Mouse (Mus musculus) liver, embryonic 16.5 days (tissue): ENCODE data around the gene Lat2. TPM values are rescaled to one million over a fixed set of nuclear protein-coding genes. Genes with fewer than 3 reads are reported as not detected.

Experiments
- ATAC-seq: fragments of 200-750 bp; cut with Nextera tagmentation; 2 replicates; pipeline ENCODE4 v1.8.0; 2017; ENCODE audit warnings: low read depth, mild to moderate bottlenecking, moderate number of reproducible peaks, moderate library complexity
- H3K27ac ChIP-seq: fragments of 300-500 bp; sonication (generic); 2 replicates; pipeline ENCODE4 v1.5.1; 2014; ENCODE audit warnings: mild to moderate bottlenecking, low read length
- H3K27me3 ChIP-seq: fragments of 300-500 bp; sonication (generic); 2 replicates; pipeline ENCODE4 v1.6.1; 2014; ENCODE audit warnings: low read depth, low read length, mixed read lengths; ENCODE audit not compliant: control insufficient read depth, insufficient read depth
- H3K36me3 ChIP-seq: fragments of 300-500 bp; sonication (generic); 2 replicates; pipeline ENCODE4 v1.6.1; 2014; ENCODE audit warnings: mild to moderate bottlenecking; ENCODE audit not compliant: control insufficient read depth, insufficient read depth
- H3K4me1 ChIP-seq: fragments of 300-500 bp; sonication (generic); 2 replicates; pipeline ENCODE4 v1.6.1; 2014; ENCODE audit warnings: low read depth, low read length, mixed read lengths; ENCODE audit not compliant: control insufficient read depth
- H3K4me2 ChIP-seq: fragments of 300-500 bp; sonication (generic); 2 replicates; pipeline ENCODE4 v1.6.1; 2014; ENCODE audit warnings: low read depth, low read length, mixed read lengths
- H3K4me3 ChIP-seq: fragments of 300-500 bp; sonication (generic); 2 replicates; pipeline ENCODE4 v1.5.1; 2014; ENCODE audit warnings: low read depth, mild to moderate bottlenecking, low read length
- H3K9ac ChIP-seq: fragments of 300-500 bp; sonication (generic); 2 replicates; pipeline ENCODE4 v1.6.1; 2014; ENCODE audit warnings: low read depth, low read length
- H3K9me3 ChIP-seq: fragments of 300-500 bp; sonication (generic); replicated peaks from 2 replicates; pipeline ENCODE4 v1.6.1; 2016; ENCODE audit warnings: low read length; ENCODE audit not compliant: control insufficient read depth
- WGBS: fragments of 180-500 bp; shearing (Covaris S2); extraction: QIAGEN DNeasy Blood & Tissue Kit; methylation state at CpG from one replicate; pipeline ENCODE4 v1.1.7; 2014; ENCODE audit not compliant: insufficient replicate concordance; 5-methylcytosine and 5-hydroxymethylcytosine counted together
- polyA plus RNA-seq: library from polyadenylated mRNA; unstranded; fragments of >200 nt; fragmentation: Nextera tagmentation; extraction: Ambion mirVana; gene quantifications from 2 replicates; pipeline ENCODE4 v1.2.1, GENCODE M21; 2015

Lat2 gene
- polyA plus RNA-seq, 1 experiment from 2014 or later: 1.7 TPM

DNA sequence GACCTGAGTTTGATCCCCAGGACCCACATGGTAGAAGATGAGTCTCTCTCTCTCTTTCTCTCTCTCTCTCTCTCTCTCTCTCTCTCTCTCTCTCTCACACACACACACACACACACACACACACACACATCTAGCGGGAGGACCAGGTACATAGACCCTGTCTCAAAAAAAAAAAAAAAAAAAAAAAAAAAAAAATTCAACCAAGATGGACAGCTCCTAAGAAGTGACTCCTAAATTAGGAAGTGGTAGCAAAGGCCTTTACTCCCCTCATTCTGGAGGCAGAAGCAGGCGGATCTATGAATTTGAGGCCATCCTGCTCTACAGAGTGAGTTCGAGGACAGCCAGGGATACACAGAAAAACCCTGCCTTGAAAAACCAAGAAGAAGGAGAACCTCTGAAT, 25.5 kb upstream of the Lat2 start:
- H3K4me2 ChIP-seq: no peak overlapping the region
- no peak for ATAC-seq
- H3K27me3 ChIP-seq: no peaks in the 10 kb centered on the region
- H3K27ac ChIP-seq: no peak overlapping the region
- peaks cover 7% of the 10 kb centered on the region; the same call in 1 of the 2 replicates for H3K36me3 ChIP-seq
- no peak overlapping the region for H3K9ac ChIP-seq
- H3K4me1 ChIP-seq: peaks cover 17% of the 10 kb centered on the region
- WGBS: 73% methylated on average over 3 of the region's 3 CpGs
- H3K9me3 ChIP-seq: no peaks in the 10 kb centered on the region
- no peak overlapping the region for H3K4me3 ChIP-seq

DNA sequence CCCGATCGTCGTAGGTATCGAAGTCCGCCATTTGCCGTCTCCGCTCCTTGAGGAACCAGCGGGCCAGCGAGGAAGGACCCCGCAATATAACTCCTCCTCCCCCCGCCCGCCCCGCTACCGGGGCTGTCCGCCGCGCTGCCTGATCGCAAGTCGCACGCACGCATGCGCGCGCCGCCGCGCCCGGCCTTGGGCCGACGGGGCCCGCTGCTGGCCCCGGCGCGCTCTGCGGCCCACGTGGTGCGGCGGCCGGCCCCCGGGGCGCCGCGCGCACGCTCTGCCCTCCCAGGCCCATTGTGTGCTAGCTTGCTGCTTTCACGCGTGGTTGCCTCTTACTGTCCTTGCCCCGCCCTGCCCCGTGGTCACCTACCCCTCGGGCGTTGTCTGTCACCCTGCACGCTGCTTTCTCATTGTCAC, 24.5 kb upstream of the Lat2 start, which contains the start of gene Eif4h:
Gene Eif4h, minus strand, starts transcription at position 222 of the 414 bp plus-strand sequence.
- no peaks in the 10 kb centered on the region for H3K9me3 ChIP-seq
- peak within 1 kb of the TSS; percentile 98 for H3K4me3 ChIP-seq
- no peaks in the 10 kb centered on the region for H3K27me3 ChIP-seq
- H3K4me2 ChIP-seq: peak within 1 kb of the TSS; percentile 98
- peak within 1 kb of the TSS; percentile 99 for H3K9ac ChIP-seq
- 0% methylated on average over 41 of the region's 52 CpGs for WGBS
- peak within 1 kb of the TSS; percentile 91 for H3K27ac ChIP-seq
- H3K4me1 ChIP-seq: peaks cover 15% of the 10 kb centered on the region
- ATAC-seq: peak; percentile 92
- H3K36me3 ChIP-seq: peaks cover 12% of the 10 kb centered on the region

DNA sequence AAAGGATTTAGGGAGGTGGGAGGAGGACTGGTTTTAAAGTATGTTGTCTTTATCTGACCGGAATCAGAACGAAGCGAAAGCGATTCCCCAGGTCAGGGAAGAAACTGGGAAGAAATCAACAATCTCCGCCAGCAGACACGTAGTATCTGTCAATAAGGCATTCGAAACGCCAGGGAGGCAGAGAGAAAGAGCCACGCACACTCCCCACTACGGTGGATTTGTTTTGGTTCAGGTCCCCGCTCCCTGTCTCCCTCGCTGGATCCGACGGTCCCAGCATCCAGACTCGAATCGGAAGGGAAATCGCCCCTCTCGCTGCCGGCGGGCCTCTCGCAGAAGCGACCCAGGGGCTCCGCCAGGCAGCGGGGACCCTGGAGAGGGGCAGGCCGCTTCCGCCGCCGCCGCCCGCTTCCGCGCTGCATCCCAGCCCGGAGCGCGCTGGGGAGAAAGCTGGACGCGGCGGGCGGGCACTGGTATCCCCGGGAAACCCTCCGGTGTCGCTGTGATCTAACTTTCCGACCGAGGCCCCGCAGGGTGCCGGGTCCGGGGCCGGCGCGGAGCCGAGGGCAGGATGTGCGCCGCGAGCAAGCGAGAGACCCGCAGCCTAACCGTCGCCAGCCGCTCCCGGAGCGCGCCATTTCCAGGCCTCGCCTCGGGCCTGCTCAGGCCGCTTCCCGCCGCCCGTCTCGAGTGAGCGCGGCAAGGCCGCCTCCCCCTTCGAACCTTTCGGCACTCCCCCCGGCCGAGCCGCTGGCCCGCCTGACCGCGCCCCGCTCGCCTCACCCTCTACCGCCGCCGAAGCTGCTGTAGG, 23.8 kb upstream of the Lat2 start:
- ATAC-seq: peak; percentile 39
- WGBS: under 1% methylated on average over 72 of the region's 85 CpGs

DNA sequence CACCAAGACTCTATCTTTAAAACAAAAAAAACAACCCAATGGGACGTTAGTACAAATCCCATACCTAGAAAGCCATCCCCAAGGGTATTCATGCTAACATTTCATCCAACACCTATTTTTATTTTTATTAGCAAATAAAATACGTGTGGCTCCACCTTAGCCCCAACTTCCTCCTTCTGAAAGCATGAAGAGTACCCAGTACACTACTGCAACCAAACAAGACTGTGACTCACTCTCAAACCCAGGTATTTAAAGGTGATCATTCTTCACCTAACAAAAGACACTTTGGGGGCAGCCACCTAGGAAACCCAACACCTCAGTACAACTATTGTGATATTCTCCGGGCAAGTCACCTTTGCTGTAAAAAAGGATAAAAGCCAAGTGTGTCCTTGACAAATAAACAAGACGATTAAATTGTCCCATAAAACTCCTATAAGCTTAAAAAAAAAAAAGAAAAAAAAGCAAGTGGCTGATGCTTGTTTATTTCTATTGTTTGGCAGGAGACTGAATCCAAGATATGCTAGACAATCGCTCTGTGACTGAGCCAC, 23.1 kb upstream of the Lat2 start:
- Histone ChIP-seq H3K27ac (peak overlapping the region; percentile 91), H3K27me3 (no peaks in the 10 kb centered on the region), H3K9me3 (no peaks in the 10 kb centered on the region), H3K4me2 (peak overlapping the region; percentile 98), H3K9ac (peak overlapping the region; percentile 99), H3K36me3 (peaks cover 18% of the 10 kb centered on the region), H3K4me3 (peak overlapping the region; percentile 98), H3K4me1 (peaks cover 13% of the 10 kb centered on the region)
- ATAC-seq: no peak
- WGBS: 12% methylated on average over 5 of the region's 5 CpGs

More for the DNA sequence above, 23.8 kb upstream of the Lat2 start:
- peaks cover 13% of the 10 kb centered on the region for H3K4me1 ChIP-seq
- peak overlapping the region; percentile 99 for H3K9ac ChIP-seq
- peak overlapping the region; percentile 91 for H3K27ac ChIP-seq
- peaks cover 15% of the 10 kb centered on the region for H3K36me3 ChIP-seq
- H3K27me3 ChIP-seq: no peaks in the 10 kb centered on the region
- H3K9me3 ChIP-seq: no peaks in the 10 kb centered on the region
- peak overlapping the region; percentile 98 for H3K4me3 ChIP-seq
- H3K4me2 ChIP-seq: peak overlapping the region; percentile 98

DNA sequence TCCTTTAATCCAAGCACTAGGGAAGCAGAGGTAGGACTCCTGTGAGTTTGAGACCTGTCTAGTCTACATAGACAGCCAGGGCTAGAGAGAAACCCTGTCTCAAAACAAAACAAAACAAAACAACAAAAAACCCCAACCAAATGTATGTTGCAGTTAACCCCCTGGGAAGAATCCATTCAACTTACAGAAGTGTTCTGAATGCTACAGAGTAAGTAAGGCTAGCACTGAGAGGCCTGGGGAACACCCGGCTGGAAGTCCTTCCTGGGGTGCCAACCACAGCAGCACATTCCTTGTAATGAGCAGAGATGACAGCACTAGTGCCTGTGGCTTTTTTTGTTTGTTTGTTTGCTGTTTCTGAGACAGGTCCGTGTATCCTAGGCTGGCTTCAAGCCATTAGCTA, 18.0 kb upstream of the Lat2 start:
- Histone ChIP-seq H3K4me1 (peaks cover 6% of the 10 kb centered on the region), H3K4me3 (no peak overlapping the region), H3K9me3 (no peaks in the 10 kb centered on the region), H3K27ac (no peak overlapping the region), H3K9ac (no peak overlapping the region), H3K4me2 (no peak overlapping the region), H3K27me3 (no peaks in the 10 kb centered on the region), H3K36me3 (peaks cover 25% of the 10 kb centered on the region)
- no peak for ATAC-seq
- WGBS: 58% methylated on average over 2 of the region's 2 CpGs

DNA sequence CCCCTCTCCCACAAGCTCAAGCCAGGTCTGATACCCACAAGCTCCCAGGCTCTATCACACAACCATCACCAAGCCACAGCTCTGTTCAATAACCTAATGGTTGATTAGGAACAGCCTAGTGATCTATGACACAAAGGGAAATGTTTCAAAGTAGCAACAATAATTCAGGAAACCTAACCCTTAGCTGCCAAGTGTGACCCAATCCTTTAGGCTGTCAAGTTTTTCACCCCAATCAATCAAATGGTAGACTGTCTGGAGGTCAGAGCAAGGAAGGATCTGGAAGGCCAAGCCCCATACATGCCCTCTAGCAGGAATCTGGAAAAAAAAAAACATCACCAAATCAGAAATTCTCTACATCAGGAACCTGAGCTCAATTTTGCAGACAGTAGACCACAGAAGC, 16.0 kb upstream of the Lat2 start:
- peaks cover 33% of the 10 kb centered on the region for H3K36me3 ChIP-seq
- H3K4me2 ChIP-seq: no peak overlapping the region
- H3K27ac ChIP-seq: no peak overlapping the region
- ATAC-seq: no peak
- no peaks in the 10 kb centered on the region for H3K9me3 ChIP-seq
- no peaks in the 10 kb centered on the region for H3K27me3 ChIP-seq
- H3K9ac ChIP-seq: no peak overlapping the region
- H3K4me3 ChIP-seq: no peak overlapping the region
- H3K4me1 ChIP-seq: no peaks in the 10 kb centered on the region; the same call in 1 of the 2 replicates

DNA sequence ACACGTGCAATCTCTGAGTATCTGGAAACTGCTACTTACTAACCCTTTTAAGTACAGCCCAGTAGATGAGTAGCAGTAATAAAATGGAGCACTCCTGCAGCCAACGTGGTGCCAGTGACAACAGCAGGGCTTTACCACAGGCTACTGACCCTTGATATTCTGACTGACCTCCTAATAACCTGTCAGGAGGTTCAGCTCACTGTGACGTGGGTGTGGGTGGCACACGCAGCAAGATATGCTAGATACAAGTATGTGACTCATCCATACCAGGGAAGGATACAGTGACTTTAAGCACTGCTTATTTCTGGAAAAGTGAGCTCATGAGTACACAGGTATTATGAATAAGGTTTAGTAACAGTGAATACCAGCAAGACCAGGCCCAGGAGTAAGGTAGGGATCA, 14.7 kb upstream of the Lat2 start:
- Histone ChIP-seq H3K36me3 (peaks cover 43% of the 10 kb centered on the region), H3K27ac (no peak overlapping the region), H3K9ac (no peak overlapping the region), H3K4me1 (no peaks in the 10 kb centered on the region; the same call in 1 of the 2 replicates), H3K4me3 (no peak overlapping the region), H3K4me2 (no peak overlapping the region), H3K9me3 (no peaks in the 10 kb centered on the region), H3K27me3 (no peaks in the 10 kb centered on the region)
- WGBS: 53% methylated on average over 4 of the region's 4 CpGs
- no peak for ATAC-seq

DNA sequence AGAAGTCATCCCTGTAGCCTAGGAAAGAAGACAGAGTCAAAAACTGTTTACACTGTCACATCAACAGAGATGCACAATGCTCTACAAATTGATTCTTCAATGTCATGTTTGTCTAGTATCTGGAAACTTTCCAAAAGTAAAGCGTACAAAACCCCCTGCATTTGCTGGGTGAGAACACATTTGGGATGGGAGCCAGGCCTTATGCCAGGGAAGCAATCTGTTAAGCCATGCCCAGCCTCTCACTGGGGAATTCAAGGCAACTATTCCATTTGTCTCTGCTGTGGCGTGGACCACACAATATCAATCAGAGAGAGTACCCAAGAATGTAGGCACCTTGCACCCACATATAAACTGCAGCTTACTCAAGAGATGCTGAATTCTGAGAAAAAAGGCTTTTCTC, 7.2 kb upstream of the Lat2 start:
- Histone ChIP-seq H3K9me3 (no peaks in the 10 kb centered on the region), H3K9ac (no peak overlapping the region), H3K27me3 (no peaks in the 10 kb centered on the region), H3K4me1 (no peaks in the 10 kb centered on the region), H3K4me3 (no peak overlapping the region), H3K4me2 (no peak overlapping the region), H3K36me3 (peaks cover 78% of the 10 kb centered on the region), H3K27ac (no peak overlapping the region)
- WGBS: 85% methylated on average over 2 of the region's 2 CpGs
- no peak for ATAC-seq

DNA sequence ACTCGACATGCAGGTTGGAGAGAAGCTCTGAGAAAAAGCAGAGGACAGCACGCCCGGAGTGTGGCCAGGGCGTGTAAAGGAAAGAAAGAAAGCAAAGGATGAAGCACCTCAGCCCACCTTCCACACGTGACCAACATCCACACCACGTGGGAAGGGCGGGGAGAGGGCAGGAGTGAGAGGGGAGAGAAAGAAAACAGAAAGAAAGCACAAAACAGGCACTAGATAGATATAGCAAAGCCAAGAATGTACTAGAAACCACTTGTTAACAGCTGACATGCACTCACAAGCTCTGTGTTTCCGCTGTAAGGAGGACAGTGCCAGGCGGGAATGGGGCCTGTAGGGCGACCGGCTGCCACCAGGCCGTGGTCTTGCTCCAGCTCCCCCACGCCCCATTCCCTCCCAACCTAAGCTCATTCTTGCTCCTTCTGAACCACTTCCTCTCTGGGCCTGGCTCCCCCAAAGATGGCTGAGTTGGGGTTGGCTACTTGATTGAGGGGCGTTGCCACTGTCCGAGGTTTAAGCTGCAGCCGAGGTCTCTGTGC, 6.3 kb upstream of the Lat2 start:
- no peak overlapping the region for H3K4me3 ChIP-seq
- 86% methylated on average over 16 of the region's 16 CpGs for WGBS
- H3K9ac ChIP-seq: no peak overlapping the region
- H3K27me3 ChIP-seq: no peaks in the 10 kb centered on the region
- peaks cover 69% of the 10 kb centered on the region for H3K36me3 ChIP-seq
- H3K4me1 ChIP-seq: no peaks in the 10 kb centered on the region
- no peaks in the 10 kb centered on the region for H3K9me3 ChIP-seq
- no peak overlapping the region for H3K27ac ChIP-seq
- no peak overlapping the region for H3K4me2 ChIP-seq
- ATAC-seq: no peak
